Mouse (Mus musculus) forebrain, embryonic 16.5 days (tissue): ENCODE data around the gene Nav3. TPM values are rescaled to one million over a fixed set of nuclear protein-coding genes. Genes with fewer than 3 reads are reported as not detected.

Experiments used
- ATAC-seq: fragments of 200-750 bp; cut with Nextera tagmentation; 2 replicates; pipeline ENCODE4 v1.8.0; 2017; ENCODE audit warnings: mild to moderate bottlenecking, moderate library complexity
- H3K27ac ChIP-seq: fragments of 300-500 bp; sonication (generic); 2 replicates; pipeline ENCODE4 v1.5.1; 2014; ENCODE audit warnings: low read length, control low read depth
- H3K27me3 ChIP-seq: fragments of 300-500 bp; sonication (generic); replicated peaks from 2 replicates; pipeline ENCODE4 v1.6.1; 2014; ENCODE audit warnings: low read length; ENCODE audit not compliant: control insufficient read depth, insufficient read depth
- H3K36me3 ChIP-seq: fragments of 300-500 bp; sonication (generic); 2 replicates; pipeline ENCODE4 v1.6.1; 2014; ENCODE audit not compliant: control insufficient read depth, insufficient read depth
- H3K4me1 ChIP-seq: fragments of 300-500 bp; sonication (generic); replicated peaks from 2 replicates; pipeline ENCODE4 v1.6.1; 2014; ENCODE audit warnings: low read length; ENCODE audit not compliant: control insufficient read depth, insufficient read depth
- H3K4me2 ChIP-seq: fragments of 300-500 bp; sonication (generic); 2 replicates; pipeline ENCODE4 v1.6.1; 2014; ENCODE audit warnings: mild to moderate bottlenecking, low read length, control low read depth
- H3K4me3 ChIP-seq: fragments of 300-500 bp; sonication (generic); replicated peaks from 2 replicates; pipeline ENCODE4 v1.5.1; 2014; ENCODE audit warnings: mild to moderate bottlenecking, low read length, control low read depth
- H3K9ac ChIP-seq: fragments of 300-500 bp; sonication (generic); replicated peaks from 2 replicates; pipeline ENCODE4 v1.6.1; 2014; ENCODE audit warnings: low read depth, low read length, control low read depth
- H3K9me3 ChIP-seq: fragments of 300-500 bp; sonication (generic); 2 replicates; pipeline ENCODE4 v1.6.1; 2016; ENCODE audit warnings: low read length; ENCODE audit not compliant: control insufficient read depth
- WGBS: fragments of 180-500 bp; shearing (Covaris S2); extraction: QIAGEN DNeasy Blood & Tissue Kit; methylation state at CpG from one replicate; pipeline ENCODE4 v1.1.7; 2014; 5-methylcytosine and 5-hydroxymethylcytosine counted together
- polyA plus RNA-seq: library from polyadenylated mRNA; unstranded; fragments of >200 nt; fragmentation: Nextera tagmentation; extraction: Ambion mirVana; gene quantifications from 2 replicates; pipeline ENCODE4 v1.2.1, GENCODE M21; 2015

Gene Nav3
- polyA plus RNA-seq, 1 experiment from 2014 or later: 24.3 TPM

DNA sequence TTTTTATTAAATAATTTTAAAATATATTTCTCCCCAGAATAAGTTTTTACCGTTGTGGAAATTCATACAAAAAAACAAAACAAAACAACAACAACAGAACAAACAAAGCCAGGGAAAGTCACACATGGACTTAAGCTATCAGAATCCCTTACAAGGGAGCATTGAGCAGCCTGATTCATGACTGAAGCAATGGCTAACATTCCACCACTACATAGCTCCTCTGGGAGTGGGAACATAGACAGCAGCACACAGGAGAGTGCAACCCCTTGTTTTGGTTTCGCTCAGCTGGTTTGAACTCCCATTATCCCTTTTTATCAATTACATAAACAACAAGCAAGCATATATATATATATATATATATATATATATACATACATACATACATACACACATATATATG is 589.9 kb downstream of the Nav3 start:
- H3K4me3 ChIP-seq: no peak overlapping the region
- 89% methylated on average over 2 of the region's 2 CpGs for WGBS
- no peak for ATAC-seq
- H3K9ac ChIP-seq: no peak overlapping the region
- H3K36me3 ChIP-seq: no peaks in the 10 kb centered on the region
- H3K27me3 ChIP-seq: no peaks in the 10 kb centered on the region
- H3K9me3 ChIP-seq: no peaks in the 10 kb centered on the region
- no peak overlapping the region for H3K4me2 ChIP-seq
- 0 out of 2 replicates have a peak, but pooled peaks cover 2% of the 10 kb centered on the region for H3K4me1 ChIP-seq
- no peak overlapping the region for H3K27ac ChIP-seq

DNA sequence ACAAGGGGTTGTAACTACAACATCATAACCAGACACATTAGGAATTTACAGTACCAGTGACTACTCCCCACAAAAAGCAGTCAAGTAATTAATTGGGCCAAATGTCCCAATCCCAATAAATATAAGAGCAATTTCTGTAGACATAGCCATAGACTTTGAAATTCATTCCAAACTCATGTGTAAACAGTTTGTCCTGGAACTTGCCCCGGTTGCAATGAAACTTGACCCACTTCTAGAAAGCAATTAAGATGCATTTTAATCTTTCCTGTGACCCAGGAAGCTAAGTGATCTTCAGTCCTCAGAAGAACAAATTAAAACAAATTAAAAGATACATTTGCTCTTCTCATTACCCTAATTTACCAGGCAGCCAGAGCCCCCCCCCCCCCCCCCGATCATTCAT is 590.6 kb downstream of the Nav3 start:
- Histone ChIP-seq H3K4me3 (no peak overlapping the region), H3K4me2 (no peak overlapping the region), H3K9ac (no peak overlapping the region), H3K27ac (no peak overlapping the region), H3K9me3 (no peaks in the 10 kb centered on the region), H3K27me3 (no peaks in the 10 kb centered on the region), H3K36me3 (no peaks in the 10 kb centered on the region), H3K4me1 (0 out of 2 replicates have a peak, but pooled peaks cover 2% of the 10 kb centered on the region)
- ATAC-seq: no peak
- 48% methylated on average over 1 of the region's 2 CpGs for WGBS

DNA sequence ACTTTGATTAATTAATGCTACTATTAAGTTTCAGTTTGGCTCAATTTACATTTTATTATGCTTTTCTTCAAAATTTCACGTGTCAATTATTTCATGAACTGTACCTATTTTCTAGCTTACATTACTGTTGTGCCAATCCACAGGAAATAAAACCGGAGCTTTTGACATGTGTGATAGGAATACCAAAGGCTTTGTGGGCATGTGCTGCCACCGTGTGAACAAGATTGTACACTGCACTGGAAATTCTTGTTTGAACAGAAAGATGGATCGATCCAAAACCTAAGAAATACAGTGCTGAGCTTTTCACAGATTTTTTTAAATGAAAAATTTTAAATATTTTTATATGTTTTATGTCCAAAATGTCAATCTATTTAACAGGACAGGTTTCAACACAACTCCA is 591.3 kb downstream of the Nav3 start:
- H3K27me3 ChIP-seq: no peaks in the 10 kb centered on the region
- no peak overlapping the region for H3K4me2 ChIP-seq
- H3K36me3 ChIP-seq: no peaks in the 10 kb centered on the region
- H3K4me3 ChIP-seq: no peak overlapping the region
- H3K9ac ChIP-seq: no peak overlapping the region
- no peak overlapping the region for H3K27ac ChIP-seq
- H3K9me3 ChIP-seq: no peaks in the 10 kb centered on the region
- peak; percentile 73 for ATAC-seq
- 0 out of 2 replicates have a peak, but pooled peaks cover 2% of the 10 kb centered on the region for H3K4me1 ChIP-seq
- 15% methylated on average over 4 of the region's 4 CpGs for WGBS

DNA sequence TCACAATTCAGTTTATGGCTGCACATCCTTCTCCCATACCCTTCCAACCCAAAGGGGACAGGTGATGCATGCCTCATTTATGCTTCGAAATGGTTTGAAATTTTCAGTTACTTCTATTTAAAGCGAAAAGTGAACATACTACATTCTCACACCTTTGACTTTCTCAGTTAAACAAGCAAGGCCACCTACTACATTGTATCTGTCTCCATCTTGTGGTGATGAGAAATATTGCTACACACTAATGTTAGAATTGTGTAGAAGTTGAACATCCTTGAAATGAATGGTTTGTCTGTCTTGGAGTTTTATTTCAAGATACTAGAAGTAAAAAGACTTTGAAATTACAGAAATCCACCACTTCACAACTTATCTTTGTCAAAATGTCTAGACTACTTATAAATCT is 594.7 kb downstream of the Nav3 start:
- Histone ChIP-seq H3K9ac (no peak overlapping the region), H3K4me1 (0 out of 2 replicates have a peak, but pooled peaks cover 2% of the 10 kb centered on the region), H3K4me2 (no peak overlapping the region), H3K4me3 (no peak overlapping the region), H3K9me3 (no peaks in the 10 kb centered on the region), H3K27me3 (no peaks in the 10 kb centered on the region), H3K27ac (no peak overlapping the region), H3K36me3 (no peaks in the 10 kb centered on the region)
- ATAC-seq: peak; percentile 65; the same call in 1 of the 2 replicates
- 57% methylated on average over 2 of the region's 2 CpGs for WGBS

DNA sequence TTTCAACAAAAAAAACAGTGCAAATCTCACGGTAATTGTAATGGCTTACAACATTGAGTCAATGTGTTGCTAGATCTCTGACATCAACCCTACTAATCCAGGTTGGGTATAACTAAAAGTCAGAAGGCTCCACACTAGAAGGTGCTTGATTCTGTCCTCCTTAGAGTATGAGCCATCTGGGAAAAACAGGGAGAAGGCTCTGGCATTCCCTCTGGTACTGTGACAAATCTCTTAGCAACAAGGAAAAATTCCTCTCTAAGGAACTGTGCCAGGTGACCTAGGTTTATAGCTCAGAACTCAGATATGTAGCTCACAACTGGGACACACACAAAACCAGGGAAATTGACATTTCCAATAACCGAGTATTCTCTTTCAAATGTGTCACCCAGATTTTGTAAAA is 597.4 kb downstream of the Nav3 start:
- no peak for ATAC-seq
- H3K36me3 ChIP-seq: no peaks in the 10 kb centered on the region
- H3K4me1 ChIP-seq: no peaks in the 10 kb centered on the region
- no peak overlapping the region for H3K4me3 ChIP-seq
- H3K4me2 ChIP-seq: no peak overlapping the region
- H3K9me3 ChIP-seq: no peaks in the 10 kb centered on the region
- no peaks in the 10 kb centered on the region for H3K27me3 ChIP-seq
- H3K27ac ChIP-seq: no peak overlapping the region
- WGBS: 79% methylated on average over 2 of the region's 2 CpGs
- H3K9ac ChIP-seq: no peak overlapping the region

DNA sequence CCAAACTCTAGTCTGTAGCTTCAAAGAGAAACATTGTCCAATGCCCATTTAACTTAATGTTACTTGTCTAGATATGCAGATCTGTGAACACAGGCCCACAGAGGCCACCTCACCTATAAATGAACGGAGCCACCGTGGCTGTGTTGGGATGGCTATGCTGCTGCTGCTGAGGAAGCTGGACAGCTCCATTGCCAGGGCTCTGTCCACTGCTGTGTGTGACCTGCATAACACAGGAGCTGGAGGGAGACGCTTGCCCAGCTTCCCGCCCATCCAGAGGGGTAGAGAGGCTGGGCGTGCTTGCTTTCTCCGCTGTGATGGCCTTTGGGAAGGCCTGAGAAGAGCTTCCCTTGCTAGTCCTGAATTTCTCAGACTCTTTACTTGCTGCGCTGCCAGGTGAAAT is 603.6 kb downstream of the Nav3 start:
- no peak overlapping the region for H3K4me2 ChIP-seq
- H3K36me3 ChIP-seq: no peaks in the 10 kb centered on the region
- no peak overlapping the region for H3K4me3 ChIP-seq
- WGBS: 42% methylated on average over 7 of the region's 7 CpGs
- H3K4me1 ChIP-seq: no peaks in the 10 kb centered on the region
- no peaks in the 10 kb centered on the region for H3K27me3 ChIP-seq
- no peak overlapping the region for H3K9ac ChIP-seq
- H3K27ac ChIP-seq: no peak overlapping the region
- no peaks in the 10 kb centered on the region for H3K9me3 ChIP-seq
- ATAC-seq: no peak

DNA sequence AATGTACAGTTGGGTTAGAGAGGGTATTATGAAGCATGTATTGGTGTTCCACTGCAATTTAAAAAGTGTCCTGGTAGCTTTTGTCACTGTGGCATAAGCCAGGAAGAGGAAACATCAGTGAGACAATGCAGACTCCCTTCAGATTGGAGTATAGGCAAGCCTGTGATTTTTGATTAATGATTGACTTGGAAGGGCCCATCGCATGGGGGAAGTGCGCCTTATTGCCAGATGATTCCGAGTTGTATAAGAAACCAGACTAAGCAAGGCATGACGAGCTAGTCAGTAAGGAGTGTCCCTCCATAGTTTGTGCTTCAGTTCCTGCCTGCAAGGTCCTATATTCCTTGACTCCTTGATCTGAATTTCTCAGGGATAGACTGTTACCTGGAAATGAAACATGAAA is 608.4 kb downstream of the Nav3 start:
- Histone ChIP-seq H3K27ac (no peak overlapping the region), H3K27me3 (no peaks in the 10 kb centered on the region), H3K4me2 (no peak overlapping the region), H3K9me3 (no peaks in the 10 kb centered on the region), H3K9ac (no peak overlapping the region), H3K4me3 (no peak overlapping the region), H3K36me3 (no peaks in the 10 kb centered on the region), H3K4me1 (peaks cover 6% of the 10 kb centered on the region)
- no peak for ATAC-seq
- WGBS: 90% methylated on average over 4 of the region's 4 CpGs

DNA sequence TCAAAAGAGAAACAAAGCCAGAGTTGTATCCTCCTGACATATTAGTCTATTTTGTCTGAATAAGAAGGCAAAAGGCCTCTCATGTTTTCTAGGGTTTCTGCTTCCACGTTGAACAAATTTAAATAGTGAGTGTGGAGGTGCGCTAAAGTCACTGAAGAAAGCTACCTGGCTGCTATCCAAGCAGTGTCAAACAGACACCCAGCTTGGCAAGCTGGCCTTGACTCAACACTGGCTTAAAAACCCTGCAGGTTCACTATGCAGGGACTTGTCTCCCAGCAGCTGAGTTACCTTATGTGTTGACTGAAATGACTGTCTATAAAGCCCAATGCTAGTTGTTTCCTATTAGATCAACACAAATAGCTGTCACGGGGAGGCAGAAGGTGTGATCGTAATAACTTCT is 612.3 kb downstream of the Nav3 start:
- Histone ChIP-seq H3K9me3 (no peaks in the 10 kb centered on the region), H3K27ac (no peak overlapping the region; the same call in 1 of the 2 replicates), H3K36me3 (no peaks in the 10 kb centered on the region), H3K4me1 (peaks cover 6% of the 10 kb centered on the region), H3K4me2 (no peak overlapping the region), H3K9ac (no peak overlapping the region), H3K27me3 (no peaks in the 10 kb centered on the region), H3K4me3 (no peak overlapping the region)
- WGBS: 61% methylated on average over 4 of the region's 4 CpGs
- ATAC-seq: no peak

DNA sequence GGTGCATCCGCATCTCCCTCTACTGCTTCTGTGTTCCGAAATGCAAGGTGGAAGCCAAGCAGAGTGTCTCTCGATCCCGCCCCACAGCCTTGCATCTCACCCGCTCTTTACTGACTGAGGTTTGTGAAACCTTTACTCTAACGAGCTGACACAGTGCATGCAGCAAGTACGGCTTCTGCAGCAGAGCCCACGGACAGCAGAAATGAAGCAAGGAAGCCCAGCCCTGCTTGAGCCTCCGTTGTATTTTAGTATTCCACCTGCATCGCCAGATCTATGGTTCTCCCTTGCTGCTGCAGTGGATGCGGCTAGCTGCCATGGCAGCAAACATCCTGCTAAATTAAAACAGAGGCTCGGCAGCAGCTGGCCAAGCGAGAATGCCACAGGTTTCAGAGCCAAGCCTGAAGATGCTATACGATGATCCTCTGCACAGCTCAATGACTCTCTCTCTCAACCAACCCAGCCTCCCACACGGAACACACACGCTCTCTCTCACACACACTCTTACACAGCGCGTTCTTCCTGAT is 623.2 kb downstream of the Nav3 start:
- peaks cover 13% of the 10 kb centered on the region for H3K4me1 ChIP-seq
- peak overlapping the region; percentile 44 for H3K4me3 ChIP-seq
- H3K9me3 ChIP-seq: no peaks in the 10 kb centered on the region
- H3K27me3 ChIP-seq: no peaks in the 10 kb centered on the region
- WGBS: 5% methylated on average over 18 of the region's 18 CpGs
- peak overlapping the region; percentile 62 for H3K4me2 ChIP-seq
- H3K36me3 ChIP-seq: no peaks in the 10 kb centered on the region
- H3K9ac ChIP-seq: peak overlapping the region; percentile 57
- ATAC-seq: peak; percentile 87
- peak overlapping the region; percentile 79 for H3K27ac ChIP-seq
